Mouse (Mus musculus) 3T3-L1 (cell line): Measurements from ENCODE around the gene 1700015F17Rik.

Experiments
- DNase-seq: peaks from one replicate; pipeline ENCODE4 v3.0.0-alpha.2; 2015; ENCODE audit warnings: low read depth, low spot score

The 1700015F17Rik gene

DNA sequence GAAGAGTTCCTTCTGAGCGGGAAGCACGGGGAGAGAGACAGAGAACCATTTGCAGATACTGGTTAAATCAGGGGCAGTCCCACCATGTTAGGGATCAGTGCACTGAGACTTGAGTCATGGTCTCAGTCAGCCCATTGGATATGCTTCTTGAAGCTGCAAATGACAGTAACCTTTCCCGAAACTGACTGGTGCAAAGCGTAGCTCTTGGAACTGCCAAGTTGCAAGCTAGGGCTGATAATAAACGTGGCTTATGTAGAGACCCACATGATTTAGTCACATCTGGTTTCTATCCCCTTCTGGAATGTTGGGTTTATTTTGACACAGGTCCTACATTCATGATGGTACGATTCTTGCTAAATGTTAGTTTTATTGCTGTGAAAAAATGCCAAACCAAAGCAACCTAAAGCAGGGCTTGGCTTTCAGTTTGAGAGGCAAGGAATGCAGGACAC lies 55.2 kb downstream of the 1700015F17Rik start:
- DNase-seq, result peak; percentile 72

DNA sequence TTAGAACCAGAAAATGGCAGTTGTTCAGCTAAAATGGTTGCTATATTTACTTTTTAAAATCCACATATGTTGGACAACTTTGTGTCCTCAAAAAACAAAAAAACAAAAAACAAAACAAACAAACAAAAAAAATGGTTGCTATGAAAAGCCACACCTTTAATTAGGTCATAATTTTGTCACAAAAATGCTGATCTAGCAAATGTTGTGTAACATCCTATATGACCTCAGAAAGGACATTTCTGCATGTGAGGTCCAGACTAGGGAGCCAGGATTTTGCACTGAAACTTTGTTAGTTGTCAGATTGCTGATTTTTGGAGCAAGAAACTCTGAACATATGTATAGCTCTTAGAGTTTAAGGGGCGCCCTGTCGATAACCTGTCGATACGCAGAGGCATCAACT lies 55.9 kb downstream of the 1700015F17Rik start:
- no peak for DNase-seq

DNA sequence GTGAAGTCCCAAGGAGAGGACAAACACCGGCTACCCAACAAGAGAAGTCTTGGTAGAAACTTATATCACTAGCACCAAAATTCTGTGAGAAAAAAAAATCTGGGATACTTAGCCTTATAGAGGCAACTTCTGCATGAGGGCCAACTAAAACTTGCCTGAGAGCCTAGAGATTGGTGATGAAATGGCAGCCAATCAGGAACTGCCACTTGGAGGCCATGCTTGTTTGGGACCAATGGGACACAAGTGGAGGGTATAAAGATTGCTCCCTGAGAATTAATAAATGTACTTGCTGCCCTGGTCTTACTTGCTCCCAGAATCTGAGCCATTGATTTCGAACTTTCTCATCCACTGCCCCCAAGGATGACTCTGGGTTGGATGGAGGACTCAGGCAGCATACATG lies 57.5 kb downstream of the 1700015F17Rik start:
- DNase-seq, result peak; percentile 59

DNA sequence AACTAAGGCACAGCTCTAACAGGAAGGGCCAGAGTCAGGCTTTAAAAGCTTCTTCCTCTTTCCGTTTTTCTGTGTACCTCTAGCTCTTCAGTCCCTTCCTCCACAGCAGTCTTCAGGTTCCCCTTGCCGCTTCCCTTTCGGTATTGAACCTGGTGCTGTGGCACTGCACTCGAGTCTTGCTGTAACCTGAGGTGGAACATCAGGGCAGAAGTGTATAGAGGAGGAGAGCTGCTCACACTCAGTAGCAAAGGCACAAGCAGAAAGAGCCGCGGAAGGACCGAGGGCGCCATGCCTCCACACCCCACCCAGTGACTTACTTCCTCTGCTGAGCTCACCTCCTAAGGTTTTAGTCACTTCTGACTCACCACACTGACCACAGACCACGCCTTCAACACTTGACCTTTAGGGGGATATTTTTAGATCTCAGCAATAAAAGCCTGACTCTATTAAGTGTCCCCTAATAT lies 58.9 kb downstream of the 1700015F17Rik start, which contains the start of gene Cdk14:
Gene Cdk14, minus strand, starts transcription at position 321 of the 464 bp plus-strand sequence.
- peak; percentile 95 for DNase-seq

DNA sequence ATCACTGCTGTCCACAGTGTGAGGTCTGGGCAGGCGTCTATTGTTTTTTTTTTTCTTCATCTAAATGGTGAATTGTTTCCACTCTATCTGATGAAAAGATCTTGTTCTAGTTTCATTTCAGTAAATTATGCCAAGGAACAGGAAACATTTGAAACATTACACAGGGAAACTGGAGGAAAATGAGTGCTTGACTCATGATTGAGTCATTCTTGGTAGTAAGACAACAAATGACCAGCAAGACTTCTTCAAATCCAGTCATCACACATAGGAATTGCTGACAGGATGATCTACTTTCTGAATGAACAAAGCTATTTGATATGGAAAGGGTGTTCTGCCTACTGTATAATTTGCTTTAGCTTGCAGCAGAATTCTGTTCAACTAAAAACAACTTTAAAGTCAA lies 59.7 kb downstream of the 1700015F17Rik start:
- DNase-seq, result peak; percentile 98

DNA sequence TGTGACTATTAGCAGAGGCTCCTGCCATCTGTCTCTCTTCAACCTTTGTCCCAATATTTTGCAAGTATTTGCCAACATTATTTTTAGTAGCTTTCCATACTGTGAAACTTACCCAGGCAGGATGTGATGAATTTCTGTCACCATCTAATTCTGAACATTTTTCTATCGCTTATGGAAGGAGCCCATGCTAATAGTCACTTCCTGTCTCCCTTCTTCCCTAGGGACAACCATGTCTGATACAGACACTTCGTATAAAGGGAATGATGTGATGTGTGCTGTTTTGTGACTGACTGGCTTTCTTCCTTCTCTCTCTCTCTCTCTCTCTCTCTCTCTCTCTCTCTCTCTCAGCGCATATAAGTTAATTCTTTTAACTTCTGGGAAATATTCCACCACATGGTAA lies 64.1 kb downstream of the 1700015F17Rik start:
- DNase-seq, result peak; percentile 62

DNA sequence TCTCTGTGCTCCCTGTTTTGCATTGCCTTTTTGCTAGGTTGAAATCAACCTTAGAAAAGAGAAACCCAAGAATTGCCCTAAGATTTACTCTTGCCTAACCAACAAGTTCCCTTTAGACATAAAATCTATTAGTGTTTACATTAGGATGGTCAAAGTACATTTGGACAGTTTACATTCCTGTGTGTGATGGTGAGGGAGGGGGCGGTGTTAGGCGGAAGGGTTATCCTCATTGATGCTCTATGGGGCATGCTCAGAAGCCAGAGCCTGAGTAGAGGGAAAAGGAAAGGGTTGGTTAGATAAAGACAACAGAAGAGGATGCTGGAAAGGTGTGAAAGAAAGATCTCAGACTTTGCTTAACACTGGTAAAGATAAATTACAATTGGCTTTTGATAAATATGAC lies 67.1 kb downstream of the 1700015F17Rik start:
- DNase-seq, result no peak

DNA sequence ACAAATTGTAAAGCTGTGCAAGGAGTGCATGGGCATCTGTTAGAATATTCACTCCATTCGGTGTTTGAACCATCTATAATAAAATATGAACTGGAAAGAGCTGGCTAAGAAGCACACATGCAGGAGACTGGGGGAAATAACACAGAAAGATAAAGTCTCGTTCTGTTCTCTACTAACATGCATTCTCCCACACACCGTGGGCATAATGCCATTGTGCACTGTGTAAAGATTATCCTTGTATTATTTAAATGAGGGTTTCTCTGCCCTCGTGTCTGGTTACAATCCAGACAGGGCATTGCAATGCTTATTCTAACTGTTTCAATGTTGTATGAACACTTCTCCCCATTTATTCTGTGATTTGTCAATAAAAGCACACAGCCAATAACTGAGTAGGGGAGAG lies 77.0 kb downstream of the 1700015F17Rik start:
- no peak for DNase-seq

DNA sequence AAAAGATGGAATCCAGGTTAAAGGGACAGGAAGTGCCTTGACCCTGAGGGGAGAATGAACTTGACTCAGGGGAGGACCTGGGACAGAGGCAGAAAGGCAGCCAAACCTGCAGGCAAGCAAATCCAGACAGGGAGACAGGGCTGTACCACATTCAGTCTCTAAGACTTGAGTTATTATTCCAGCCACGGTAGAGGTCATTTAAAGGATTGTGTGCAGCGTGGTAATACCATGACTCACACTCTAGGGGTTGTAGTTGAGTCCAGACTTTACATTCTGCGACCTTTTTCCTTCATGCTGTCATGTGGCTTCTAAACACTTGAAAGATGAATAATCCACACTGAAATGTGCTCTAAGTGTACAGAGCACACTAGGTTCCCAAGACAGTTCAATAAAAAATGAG lies 86.2 kb downstream of the 1700015F17Rik start:
- DNase-seq, result peak; percentile 94
